Mouse (Mus musculus): ENCODE results near the gene Efna4. TPM values are rescaled to one million over a fixed set of nuclear protein-coding genes. Genes with fewer than 3 reads are reported as not detected.

The Efna4 gene
- polyA plus RNA-seq, 1 experiment from 2014 or later, result 53.2 TPM

GRCm38 (mm10) chr3:89328623-89329022 is 9.2 kb downstream of the Efna4 start:
- Histone ChIP-seq H3K4me1 (replicated peaks) (peaks cover 51% of the 10 kb centered on the region), H3K4me2 (no peak overlapping the region), H3K9ac (replicated peaks) (no peak overlapping the region), H3K9me3 (no peaks in the 10 kb centered on the region), H3K36me3 (peaks cover 13% of the 10 kb centered on the region), H3K27me3 (no peaks in the 10 kb centered on the region; the same call in none of the 2 replicates), H3K4me3 (replicated peaks) (no peak overlapping the region), H3K27ac (0 out of 2 replicates have a peak overlapping the region, but pooled peaks have one; percentile 29)
- 13% methylated on average over 4 of the region's 4 CpGs for WGBS
- ATAC-seq (ENCODE audit: insufficient number of reproducible peaks, insufficient read depth, low FRiP score, low TSS enrichment, low read depth), result no peak

- 28% methylated on average over 9 of the region's 9 CpGs for WGBS
- Histone ChIP-seq H3K36me3 (peaks cover 1% of the 10 kb centered on the region; the same call in 1 of the 2 replicates), H3K4me2 (peak overlapping the region; percentile 3; the same call in 1 of the 2 replicates), H3K27ac (no peak overlapping the region), H3K27me3 (no peaks in the 10 kb centered on the region; the same call in none of the 2 replicates), H3K9ac (replicated peaks) (no peak overlapping the region; the same call in 1 of the 2 replicates), H3K9me3 (no peaks in the 10 kb centered on the region), H3K4me1 (replicated peaks) (peaks cover 41% of the 10 kb centered on the region), H3K4me3 (replicated peaks) (no peak overlapping the region)
- ATAC-seq (ENCODE audit: insufficient number of reproducible peaks, insufficient read depth, low FRiP score, low TSS enrichment, low read depth), result no peak
Observed at GRCm38 (mm10) chr3:89327371-89327870, 10.4 kb downstream of the Efna4 start.

- peaks cover 11% of the 10 kb centered on the region for H3K27me3 ChIP-seq
- WGBS, result 93% methylated on average over 8 of the region's 8 CpGs
- ATAC-seq (ENCODE audit: insufficient number of reproducible peaks, insufficient read depth, low FRiP score, low TSS enrichment, low read depth), result no peak
- no peak overlapping the region for H3K4me3 ChIP-seq (replicated peaks)
- H3K36me3 ChIP-seq, result no peaks in the 10 kb centered on the region
- no peaks in the 10 kb centered on the region for H3K9me3 ChIP-seq
- no peak overlapping the region for H3K4me2 ChIP-seq
- H3K4me1 ChIP-seq (replicated peaks), result peaks cover 41% of the 10 kb centered on the region
- H3K9ac ChIP-seq (replicated peaks), result no peak overlapping the region
- H3K27ac ChIP-seq, result no peak overlapping the region
Observed at GRCm38 (mm10) chr3:89325882-89326281, 11.9 kb downstream of the Efna4 start.

- H3K27me3 ChIP-seq, result peaks cover 42% of the 10 kb centered on the region
- H3K27ac ChIP-seq, result peak within 1 kb of the TSS; percentile 78
- H3K36me3 ChIP-seq, result no peaks in the 10 kb centered on the region
- WGBS, result 2% methylated on average over 52 of the region's 53 CpGs
- peak within 1 kb of the TSS; percentile 77 for H3K9ac ChIP-seq (replicated peaks)
- H3K9me3 ChIP-seq, result no peaks in the 10 kb centered on the region
- peaks cover 52% of the 10 kb centered on the region for H3K4me1 ChIP-seq (replicated peaks)
- H3K4me2 ChIP-seq, result peak within 1 kb of the TSS; percentile 99
- ATAC-seq (ENCODE audit: insufficient number of reproducible peaks, insufficient read depth, low FRiP score, low TSS enrichment, low read depth), result peak; percentile 35; the same call in 1 of the 2 replicates
- H3K4me3 ChIP-seq (replicated peaks), result peak within 1 kb of the TSS; percentile 71
Observed at GRCm38 (mm10) chr3:89322514-89323165, 15.2 kb downstream of the Efna4 start, which contains the start of gene Efna3. Gene Efna3 (minus strand): TSS chr3:89322965.

- Histone ChIP-seq H3K4me3 (replicated peaks) (peak overlapping the region; percentile 71), H3K27me3 (peaks cover 47% of the 10 kb centered on the region), H3K27ac (peak overlapping the region; percentile 78; the same call in 1 of the 2 replicates), H3K9ac (replicated peaks) (peak overlapping the region; percentile 77), H3K4me2 (peak overlapping the region; percentile 99), H3K4me1 (replicated peaks) (peaks cover 52% of the 10 kb centered on the region), H3K9me3 (no peaks in the 10 kb centered on the region), H3K36me3 (no peaks in the 10 kb centered on the region)
- under 1% methylated on average over 14 of the region's 14 CpGs for WGBS
- no peak for ATAC-seq (ENCODE audit: insufficient number of reproducible peaks, insufficient read depth, low FRiP score, low TSS enrichment, low read depth)
Observed at GRCm38 (mm10) chr3:89322131-89322500, 15.7 kb downstream of the Efna4 start.

- peak overlapping the region; percentile 78; the same call in 1 of the 2 replicates for H3K27ac ChIP-seq
- H3K9me3 ChIP-seq, result no peaks in the 10 kb centered on the region
- no peak for ATAC-seq (ENCODE audit: insufficient number of reproducible peaks, insufficient read depth, low FRiP score, low TSS enrichment, low read depth)
- peaks cover 48% of the 10 kb centered on the region for H3K27me3 ChIP-seq
- peak overlapping the region; percentile 77 for H3K9ac ChIP-seq (replicated peaks)
- H3K4me1 ChIP-seq (replicated peaks), result peaks cover 56% of the 10 kb centered on the region
- peak overlapping the region; percentile 71 for H3K4me3 ChIP-seq (replicated peaks)
- H3K4me2 ChIP-seq, result peak overlapping the region; percentile 99
- no peaks in the 10 kb centered on the region for H3K36me3 ChIP-seq
- 1% methylated on average over 66 of the region's 66 CpGs for WGBS
Observed at GRCm38 (mm10) chr3:89321183-89322130, 16.4 kb downstream of the Efna4 start.

GRCm38 (mm10) chr3:89320581-89321182 is 17.1 kb downstream of the Efna4 start:
- peaks cover 64% of the 10 kb centered on the region for H3K4me1 ChIP-seq (replicated peaks)
- WGBS, result under 1% methylated on average over 41 of the region's 41 CpGs
- peak overlapping the region; percentile 99 for H3K4me2 ChIP-seq
- peak overlapping the region; percentile 77 for H3K9ac ChIP-seq (replicated peaks)
- no peaks in the 10 kb centered on the region for H3K9me3 ChIP-seq
- H3K36me3 ChIP-seq, result no peaks in the 10 kb centered on the region
- peak overlapping the region; percentile 78; the same call in 1 of the 2 replicates for H3K27ac ChIP-seq
- ATAC-seq (ENCODE audit: insufficient number of reproducible peaks, insufficient read depth, low FRiP score, low TSS enrichment, low read depth), result 0 out of 2 replicates have a peak, but pooled peaks have one; percentile 9
- peak overlapping the region; percentile 71 for H3K4me3 ChIP-seq (replicated peaks)
- H3K27me3 ChIP-seq, result peaks cover 53% of the 10 kb centered on the region

GRCm38 (mm10) chr3:89319591-89320350 is 18.1 kb downstream of the Efna4 start:
- Histone ChIP-seq H3K9me3 (no peaks in the 10 kb centered on the region), H3K4me3 (replicated peaks) (peak overlapping the region; percentile 71), H3K9ac (replicated peaks) (peak overlapping the region; percentile 54), H3K27ac (no peak overlapping the region), H3K27me3 (peaks cover 56% of the 10 kb centered on the region), H3K36me3 (0 out of 2 replicates have a peak, but pooled peaks cover 4% of the 10 kb centered on the region), H3K4me1 (replicated peaks) (peaks cover 73% of the 10 kb centered on the region), H3K4me2 (peak overlapping the region; percentile 99)
- ATAC-seq (ENCODE audit: insufficient number of reproducible peaks, insufficient read depth, low FRiP score, low TSS enrichment, low read depth), result no peak
- 3% methylated on average over 58 of the region's 58 CpGs for WGBS

- Histone ChIP-seq H3K27me3 (peaks cover 56% of the 10 kb centered on the region), H3K4me3 (replicated peaks) (peak overlapping the region; percentile 71), H3K9me3 (no peaks in the 10 kb centered on the region), H3K9ac (replicated peaks) (peak overlapping the region; percentile 54), H3K36me3 (peaks cover 6% of the 10 kb centered on the region; the same call in 1 of the 2 replicates), H3K4me1 (replicated peaks) (peaks cover 75% of the 10 kb centered on the region), H3K4me2 (peak overlapping the region; percentile 99), H3K27ac (no peak overlapping the region)
- no peak for ATAC-seq (ENCODE audit: insufficient number of reproducible peaks, insufficient read depth, low FRiP score, low TSS enrichment, low read depth)
- WGBS, result 11% methylated on average over 21 of the region's 21 CpGs
Observed at GRCm38 (mm10) chr3:89318971-89319590, 18.7 kb downstream of the Efna4 start.

- Histone ChIP-seq H3K4me1 (replicated peaks) (peaks cover 75% of the 10 kb centered on the region), H3K27me3 (peaks cover 56% of the 10 kb centered on the region), H3K9ac (replicated peaks) (no peak overlapping the region), H3K27ac (no peak overlapping the region), H3K4me2 (no peak overlapping the region), H3K9me3 (no peaks in the 10 kb centered on the region), H3K4me3 (replicated peaks) (no peak overlapping the region), H3K36me3 (peaks cover 9% of the 10 kb centered on the region; the same call in 1 of the 2 replicates)
- 73% methylated on average over 8 of the region's 8 CpGs for WGBS
- no peak for ATAC-seq (ENCODE audit: insufficient number of reproducible peaks, insufficient read depth, low FRiP score, low TSS enrichment, low read depth)
Observed at GRCm38 (mm10) chr3:89318316-89318715, 19.5 kb downstream of the Efna4 start.

Measured in limb, embryonic 12.5 days (tissue).